Mouse (Mus musculus) erythroid progenitor cell, adult 5-6 weeks (primary cell): Measurements from ENCODE around the gene Nacc1. TPM values are rescaled to one million over a fixed set of nuclear protein-coding genes. Genes with fewer than 3 reads are reported as not detected.
A peak's percentile ranks its signal among the peaks of the same experiment; 100 is the strongest.

ENCODE experiments used
- ATAC-seq: replicated peaks from 2 replicates; pipeline ENCODE4 v1.8.0; 2016; ENCODE audit warnings: moderate number of reproducible peaks, mild to moderate bottlenecking, moderate TSS enrichment, inconsistent platforms; ENCODE audit not compliant: poor library complexity, low FRiP score, severe bottlenecking
- total RNA-seq, 2 experiments: library from RNA; stranded (forward) in 1 of 2; stranded (reverse) in 1 of 2; fragments of 150-400 nt in 1 of 2; fragments of 186-747, 209-891 nt in 1 of 2; gene quantifications; 2 replicates each; pipeline versions ENCODE4 v1.2.3 to v1.2.4; 2015 to 2017; ENCODE audit warnings: low replicate concordance in 2 of 2

Gene Nacc1
- total RNA-seq, 2 experiments from 2014 or later = 16.9 to 24.3 TPM

GRCm38 (mm10) chr8:84650213-84650612 is 37.4 kb downstream of the Nacc1 start:
- no peak for ATAC-seq

GRCm38 (mm10) chr8:84647461-84647901 is 40.2 kb downstream of the Nacc1 start:
- ATAC-seq = peak; percentile 62

- no peak for ATAC-seq
These were observed 40.9 kb downstream of the Nacc1 start for GRCm38 (mm10) chr8:84646800-84647199.

- ATAC-seq = no peak
These were observed 44.6 kb downstream of the Nacc1 start for GRCm38 (mm10) chr8:84643019-84643418.

- no peak for ATAC-seq
These were observed 45.9 kb downstream of the Nacc1 start for GRCm38 (mm10) chr8:84641578-84642361.

GRCm38 (mm10) chr8:84640617-84641294 is 46.9 kb downstream of the Nacc1 start:
- no peak for ATAC-seq

GRCm38 (mm10) chr8:84640010-84640588 is 47.6 kb downstream of the Nacc1 start:
- ATAC-seq = no peak

- ATAC-seq = peak; percentile 92
These were observed 48.3 kb downstream of the Nacc1 start for GRCm38 (mm10) chr8:84639162-84640009.

GRCm38 (mm10) chr8:84638555-84639161 is 49.0 kb downstream of the Nacc1 start:
- no peak for ATAC-seq

- no peak for ATAC-seq
These were observed 49.6 kb downstream of the Nacc1 start for GRCm38 (mm10) chr8:84637946-84638554.

- ATAC-seq = no peak
These were observed 51.5 kb downstream of the Nacc1 start for GRCm38 (mm10) chr8:84636051-84636691.

GRCm38 (mm10) chr8:84635397-84636050 is 52.1 kb downstream of the Nacc1 start:
- no peak for ATAC-seq

- ATAC-seq = no peak
These were observed 52.8 kb downstream of the Nacc1 start for GRCm38 (mm10) chr8:84634849-84635304.

- ATAC-seq = no peak
These were observed 53.6 kb downstream of the Nacc1 start for GRCm38 (mm10) chr8:84633841-84634584.

- no peak for ATAC-seq
These were observed 55.8 kb downstream of the Nacc1 start for GRCm38 (mm10) chr8:84631813-84632212.

- ATAC-seq = no peak
These were observed 57.5 kb downstream of the Nacc1 start for GRCm38 (mm10) chr8:84630145-84630544.

- ATAC-seq = no peak
These were observed 58.1 kb downstream of the Nacc1 start for GRCm38 (mm10) chr8:84629586-84629985.
